Mouse (Mus musculus) heart, embryonic 10.5 days (tissue): Measurements from ENCODE around the gene Pa2g4. TPM values are rescaled to one million over a fixed set of nuclear protein-coding genes. Genes with fewer than 3 reads are reported as not detected.

Source experiments
- microRNA-seq: library from miRNA; unstranded; fragments of <30 nt; microRNA quantifications from one replicate; pipeline ENCODE4, GENCODE M21; 2017
- polyA plus RNA-seq: library from polyadenylated mRNA; unstranded; fragments of >200 nt; fragmentation: Nextera tagmentation; extraction: Ambion mirVana; gene quantifications from 2 replicates; pipeline ENCODE4 v1.2.1, GENCODE M21; 2016

Gene Pa2g4
- polyA plus RNA-seq, 1 experiment from 2014 or later: 225 TPM

Small RNA genes lying within 50 kb of the gene (microRNA-seq; reads per million reads assigned to microRNA genes)
- gene Gm47275: not detected
- gene Mir6916: not detected
- not detected for gene Mir6917

Other genes starting within 250 kb of the Pa2g4 start
- 220 and 255 TPM in 2 replicates for gene Cnpy2, start 243.5 kb downstream of the Pa2g4 start, polyA plus RNA-seq
- 347 and 474 TPM in 2 replicates for gene Cs, start 228.3 kb downstream of the Pa2g4 start, polyA plus RNA-seq
- 9.7 and 10.7 TPM in 2 replicates for gene Coq10a, start 197.0 kb downstream of the Pa2g4 start, polyA plus RNA-seq
- gene Ankrd52, start 188.9 kb downstream of the Pa2g4 start, polyA plus RNA-seq: 10.9 and 12.7 TPM in 2 replicates
- gene Slc39a5, start 164.8 kb downstream of the Pa2g4 start, polyA plus RNA-seq: 0.07 and 2.4 TPM in 2 replicates
- gene Nabp2, start 154.5 kb downstream of the Pa2g4 start, polyA plus RNA-seq: 76.5 and 87.9 TPM in 2 replicates
- 31.0 and 34.3 TPM in 2 replicates for gene Rnf41, start 154.3 kb downstream of the Pa2g4 start, polyA plus RNA-seq
- 66.0 and 68.7 TPM in 2 replicates for gene Smarcc2, start 106.7 kb downstream of the Pa2g4 start, polyA plus RNA-seq
- 1,508 and 1,550 TPM in 2 replicates for gene Myl6, start 71.8 kb downstream of the Pa2g4 start, polyA plus RNA-seq
- gene Myl6b, start 67.3 kb downstream of the Pa2g4 start, polyA plus RNA-seq: 3.2 and 4.0 TPM in 2 replicates
- 17.8 and 20.3 TPM in 2 replicates for gene Esyt1, start 40.1 kb downstream of the Pa2g4 start, polyA plus RNA-seq
- 11.2 and 12.8 TPM in 2 replicates for gene Zc3h10, start 18.2 kb downstream of the Pa2g4 start, polyA plus RNA-seq
- 2,301 and 2,407 TPM in 2 replicates for gene Rpl41, start 16.7 kb downstream of the Pa2g4 start, polyA plus RNA-seq
- 7.4 and 7.7 TPM in 2 replicates for gene Erbb3, start 23.7 kb upstream of the Pa2g4 start, polyA plus RNA-seq
- gene Rps26, start 60.8 kb upstream of the Pa2g4 start, polyA plus RNA-seq: 400 and 429 TPM in 2 replicates
- gene Ikzf4, start 80.0 kb upstream of the Pa2g4 start, polyA plus RNA-seq: 2.3 and 2.7 TPM in 2 replicates
- gene Suox, start 108.1 kb upstream of the Pa2g4 start, polyA plus RNA-seq: 11.8 and 15.7 TPM in 2 replicates
- 66.2 and 69.1 TPM in 2 replicates for gene Rab5b, start 130.3 kb upstream of the Pa2g4 start, polyA plus RNA-seq
- gene Pmel, start 138.2 kb upstream of the Pa2g4 start, polyA plus RNA-seq: 0.75 and 0.89 TPM in 2 replicates
- gene Cdk2, start 139.0 kb upstream of the Pa2g4 start, polyA plus RNA-seq: 106 and 110 TPM in 2 replicates
- gene Dgka, start 178.9 kb upstream of the Pa2g4 start, polyA plus RNA-seq: 3.9 and 4.4 TPM in 2 replicates
- 31.8 and 45.4 TPM in 2 replicates for gene Pym1, start 181.9 kb upstream of the Pa2g4 start, polyA plus RNA-seq
- gene Mmp19, start 224.9 kb upstream of the Pa2g4 start, polyA plus RNA-seq: 0.28 and 1.7 TPM in 2 replicates
- 48.0 and 48.1 TPM in 2 replicates for gene Dnajc14, start 238.1 kb upstream of the Pa2g4 start, polyA plus RNA-seq
- 13.6 and 16.3 TPM in 2 replicates for gene Tmem198b, start 238.4 kb upstream of the Pa2g4 start, polyA plus RNA-seq